Mouse (Mus musculus): ENCODE measurements at regions not wholly inside any gene's neighbourhood (a gene's known extent, or its start where the extent isn't known, plus 50 kb on each side); places are given as distances from the start of the nearest gene placed in this dataset.

DNA sequence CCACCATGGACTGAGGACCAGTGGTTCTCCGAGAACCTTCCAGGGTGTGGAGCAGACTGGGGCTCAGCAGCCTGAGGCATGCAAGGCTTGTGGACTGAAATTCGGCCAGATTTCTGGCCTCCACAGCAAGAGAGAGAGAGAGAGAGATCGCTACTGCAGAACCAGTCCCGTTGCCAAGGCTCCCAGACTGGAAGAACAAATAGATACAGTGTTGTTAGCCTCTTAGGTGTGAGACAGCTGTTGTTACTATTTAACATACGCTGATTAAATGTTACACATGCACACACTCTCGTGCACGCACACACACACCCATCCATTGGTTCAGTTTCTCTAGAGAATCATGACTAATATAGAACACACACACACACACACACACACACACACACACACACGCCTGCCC, 133.4 kb upstream of the Ajap1 start:
- TF ChIP-seq EP300 (IDR thresholded peaks at IDR 0.05; ENCODE audit: low read depth) (no peak), CTCF (IDR thresholded peaks at IDR 0.05; ENCODE audit: low read depth) (no peak)
- Histone ChIP-seq H3K27ac (no peak overlapping the region), H3K4me3 (ENCODE audit: insufficient read depth in 1 of 2, low read depth in 2 of 2, low read length in 2 of 2) (no peak overlapping the region), H3K4me2 (ENCODE audit: low read depth) (no peak overlapping the region), H3K9ac (replicated peaks) (no peak overlapping the region), H3K36me3 (replicated peaks; ENCODE audit: control insufficient read depth, insufficient read depth, low read depth) (no peaks in the 10 kb centered on the region), H3K9me3 (ENCODE audit: control insufficient read depth, low read length) (no peaks in the 10 kb centered on the region; the same call in none of the 2 replicates), H3K4me1 (replicated peaks; ENCODE audit: control insufficient read depth in 2 of 2, insufficient read depth in 2 of 2, low read length in 1 of 2) (no peaks in the 10 kb centered on the region), H3K27me3 (ENCODE audit: control insufficient read depth, insufficient read depth, low read length) (no peaks in the 10 kb centered on the region)
- WGBS (ENCODE audit: insufficient replicate concordance) = 54% methylated on average over 8 of the region's 8 CpGs
- ATAC-seq (ENCODE audit: insufficient read depth) (no peak), DNase-seq (ENCODE audit: low read depth in 3 of 3, low spot score in 3 of 3) (no peak)

GRCm38 (mm10) chr4:153616938-153617337, 134.3 kb upstream of the Ajap1 start:
- Histone ChIP-seq H3K4me2 (ENCODE audit: low read depth) (no peak overlapping the region), H3K4me3 (ENCODE audit: insufficient read depth in 1 of 2, low read depth in 2 of 2, low read length in 2 of 2) (no peak overlapping the region), H3K4me1 (replicated peaks; ENCODE audit: control insufficient read depth in 2 of 2, insufficient read depth in 2 of 2, low read length in 1 of 2) (no peaks in the 10 kb centered on the region), H3K27ac (no peak overlapping the region), H3K9ac (replicated peaks) (no peak overlapping the region), H3K27me3 (ENCODE audit: control insufficient read depth, insufficient read depth, low read length) (no peaks in the 10 kb centered on the region), H3K36me3 (replicated peaks; ENCODE audit: control insufficient read depth, insufficient read depth, low read depth) (no peaks in the 10 kb centered on the region), H3K9me3 (ENCODE audit: control insufficient read depth, low read length) (no peaks in the 10 kb centered on the region; the same call in 1 of the 2 replicates)
- DNase-seq (ENCODE audit: low read depth in 3 of 3, low spot score in 3 of 3) = no peak
- no peak for ATAC-seq (ENCODE audit: insufficient read depth)
- TF ChIP-seq EP300 (IDR thresholded peaks at IDR 0.05; ENCODE audit: low read depth) = no peak
- no peak for TF ChIP-seq CTCF (IDR thresholded peaks at IDR 0.05; ENCODE audit: low read depth)
- WGBS (ENCODE audit: insufficient replicate concordance) = 67% methylated on average over 6 of the region's 6 CpGs

DNA sequence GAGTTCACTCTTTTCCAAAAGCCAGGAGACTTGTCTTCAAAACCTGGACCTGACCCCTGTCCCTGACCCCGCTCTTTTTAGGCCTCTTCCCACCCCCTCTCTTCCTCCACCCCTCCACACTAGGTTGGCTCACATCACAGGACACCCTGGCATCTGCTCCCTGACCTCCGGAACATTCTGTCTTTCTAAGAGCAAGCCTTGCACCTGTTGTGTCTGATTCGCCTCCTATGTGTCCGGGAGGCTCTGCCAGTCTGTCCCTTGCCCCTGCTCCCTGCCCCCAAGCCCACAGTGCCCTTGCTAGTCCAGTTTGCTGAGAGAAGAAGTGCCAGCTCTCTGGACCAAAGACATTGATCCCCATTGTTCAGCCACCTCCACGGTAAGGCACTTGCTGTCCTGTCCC, 138.3 kb upstream of the Ajap1 start:
- H3K9me3 ChIP-seq (ENCODE audit: control insufficient read depth, low read length) = no peaks in the 10 kb centered on the region
- TF ChIP-seq CTCF (IDR thresholded peaks at IDR 0.05; ENCODE audit: low read depth) (no peak), EP300 (IDR thresholded peaks at IDR 0.05; ENCODE audit: low read depth) (no peak)
- DNase-seq (ENCODE audit: low read depth in 3 of 3, low spot score in 3 of 3) = no peak
- H3K27me3 ChIP-seq (ENCODE audit: control insufficient read depth, insufficient read depth, low read length) = no peaks in the 10 kb centered on the region
- ATAC-seq (ENCODE audit: insufficient read depth) = no peak
- no peak overlapping the region for H3K27ac ChIP-seq
- H3K9ac ChIP-seq (replicated peaks) = no peak overlapping the region
- H3K4me1 ChIP-seq (replicated peaks; ENCODE audit: control insufficient read depth in 2 of 2, insufficient read depth in 2 of 2, low read length in 1 of 2) = no peaks in the 10 kb centered on the region
- H3K36me3 ChIP-seq (replicated peaks; ENCODE audit: control insufficient read depth, insufficient read depth, low read depth) = no peaks in the 10 kb centered on the region
- 73% methylated on average over 5 of the region's 5 CpGs for WGBS (ENCODE audit: insufficient replicate concordance)
- H3K4me2 ChIP-seq (ENCODE audit: low read depth) = no peak overlapping the region
- no peak overlapping the region for H3K4me3 ChIP-seq (ENCODE audit: insufficient read depth in 1 of 2, low read depth in 2 of 2, low read length in 2 of 2)

GRCm38 (mm10) chr4:153631161-153631560, 148.6 kb upstream of the Ajap1 start:
- ATAC-seq (ENCODE audit: insufficient read depth) = no peak
- Histone ChIP-seq H3K36me3 (replicated peaks; ENCODE audit: control insufficient read depth, insufficient read depth, low read depth) (no peaks in the 10 kb centered on the region), H3K4me1 (replicated peaks; ENCODE audit: control insufficient read depth in 2 of 2, insufficient read depth in 2 of 2, low read length in 1 of 2) (no peaks in the 10 kb centered on the region), H3K9me3 (ENCODE audit: control insufficient read depth, low read length) (no peaks in the 10 kb centered on the region), H3K27ac (no peak overlapping the region), H3K4me3 (ENCODE audit: insufficient read depth in 1 of 2, low read depth in 2 of 2, low read length in 2 of 2) (no peak overlapping the region), H3K4me2 (ENCODE audit: low read depth) (no peak overlapping the region), H3K27me3 (ENCODE audit: control insufficient read depth, insufficient read depth, low read length) (no peaks in the 10 kb centered on the region), H3K9ac (replicated peaks) (no peak overlapping the region)
- WGBS (ENCODE audit: insufficient replicate concordance) = 52% methylated on average over 7 of the region's 7 CpGs
- no peak for TF ChIP-seq CTCF (IDR thresholded peaks at IDR 0.05; ENCODE audit: low read depth)
- no peak for TF ChIP-seq EP300 (IDR thresholded peaks at IDR 0.05; ENCODE audit: low read depth)
- no peak for DNase-seq (ENCODE audit: low read depth in 3 of 3, low spot score in 3 of 3)

DNA sequence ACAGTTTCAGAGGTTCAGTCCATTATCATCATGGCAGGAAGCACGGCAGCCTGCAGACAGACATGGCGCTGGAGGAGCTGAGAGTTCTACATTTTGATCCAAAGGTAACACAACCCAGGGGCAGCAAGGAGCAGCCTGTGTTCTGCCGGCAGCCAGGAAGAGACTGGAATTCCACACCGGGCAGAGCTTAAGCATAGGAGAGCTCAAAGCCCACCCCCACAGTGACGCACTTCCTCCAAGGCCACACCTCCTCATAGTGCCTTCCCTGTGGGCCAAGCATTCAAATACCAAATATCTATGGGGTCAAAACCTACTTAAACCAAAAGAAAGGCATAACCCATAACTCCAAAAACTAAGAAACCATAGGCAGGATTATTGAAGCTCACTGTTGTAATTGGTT, 149.4 kb upstream of the Ajap1 start:
- Histone ChIP-seq H3K4me1 (replicated peaks; ENCODE audit: control insufficient read depth in 2 of 2, insufficient read depth in 2 of 2, low read length in 1 of 2) (no peaks in the 10 kb centered on the region), H3K36me3 (replicated peaks; ENCODE audit: control insufficient read depth, insufficient read depth, low read depth) (no peaks in the 10 kb centered on the region), H3K4me3 (ENCODE audit: insufficient read depth in 1 of 2, low read depth in 2 of 2, low read length in 2 of 2) (no peak overlapping the region), H3K9me3 (ENCODE audit: control insufficient read depth, low read length) (no peaks in the 10 kb centered on the region), H3K27me3 (ENCODE audit: control insufficient read depth, insufficient read depth, low read length) (no peaks in the 10 kb centered on the region), H3K27ac (no peak overlapping the region), H3K9ac (replicated peaks) (no peak overlapping the region), H3K4me2 (ENCODE audit: low read depth) (no peak overlapping the region)
- DNase-seq (ENCODE audit: low read depth in 3 of 3, low spot score in 3 of 3) (no peak), ATAC-seq (ENCODE audit: insufficient read depth) (no peak)
- 81% methylated on average over 5 of the region's 5 CpGs for WGBS (ENCODE audit: insufficient replicate concordance)
- TF ChIP-seq CTCF (IDR thresholded peaks at IDR 0.05; ENCODE audit: low read depth) = no peak
- no peak for TF ChIP-seq EP300 (IDR thresholded peaks at IDR 0.05; ENCODE audit: low read depth)
